Mouse (Mus musculus): Measurements from ENCODE around the gene Fads3. TPM values are rescaled to one million over a fixed set of nuclear protein-coding genes. Genes with fewer than 3 reads are reported as not detected.

Fads3 gene
- polyA plus RNA-seq, 1 experiment from 2014 or later, result 17.9 TPM

- H3K4me2 ChIP-seq, result no peak within 1 kb of the TSS
- no peak within 1 kb of the TSS for H3K27ac ChIP-seq (ENCODE audit: low read depth, low read length)
- no peak within 1 kb of the TSS for H3K9ac ChIP-seq (ENCODE audit: low read depth, low read length)
- no peak within 1 kb of the TSS for H3K4me3 ChIP-seq (ENCODE audit: low read depth, low read length)
- ATAC-seq (replicated peaks; ENCODE audit: insufficient number of reproducible peaks, low FRiP score, low TSS enrichment), result no peak
- no peaks in the 10 kb centered on the region for H3K36me3 ChIP-seq (ENCODE audit: control insufficient read depth, insufficient read depth, low read length)
- 0 out of 2 replicates have a peak, but pooled peaks cover 2% of the 10 kb centered on the region for H3K4me1 ChIP-seq (ENCODE audit: control insufficient read depth, insufficient read depth, low read length)
- no peaks in the 10 kb centered on the region for H3K27me3 ChIP-seq (ENCODE audit: control insufficient read depth, insufficient read depth, low read length)
- WGBS (ENCODE audit: insufficient replicate concordance), result 66% methylated on average over 7 of the region's 7 CpGs
- peaks cover 4% of the 10 kb centered on the region; the same call in 1 of the 2 replicates for H3K9me3 ChIP-seq (replicated peaks; ENCODE audit: control insufficient read depth, low read length)
Measured at GRCm38 (mm10) chr19:10001206-10001969, 40.0 kb upstream of the Fads3 start, which contains the start of the genes Best1 and Rab3il1. Best1 (minus strand) TSS chr19:10001633. Rab3il1 (plus strand) TSS chr19:10001669.

GRCm38 (mm10) chr19:10003696-10004095 lies 37.7 kb upstream of the Fads3 start:
- H3K27me3 ChIP-seq (ENCODE audit: control insufficient read depth, insufficient read depth, low read length), result no peaks in the 10 kb centered on the region
- H3K36me3 ChIP-seq (ENCODE audit: control insufficient read depth, insufficient read depth, low read length), result no peaks in the 10 kb centered on the region
- H3K4me1 ChIP-seq (ENCODE audit: control insufficient read depth, insufficient read depth, low read length), result 0 out of 2 replicates have a peak, but pooled peaks cover 2% of the 10 kb centered on the region
- H3K27ac ChIP-seq (ENCODE audit: low read depth, low read length), result no peak overlapping the region
- H3K9me3 ChIP-seq (replicated peaks; ENCODE audit: control insufficient read depth, low read length), result peaks cover 4% of the 10 kb centered on the region; the same call in 1 of the 2 replicates
- H3K4me3 ChIP-seq (ENCODE audit: low read depth, low read length), result no peak overlapping the region
- 93% methylated on average over 1 of the region's 1 CpGs for WGBS (ENCODE audit: insufficient replicate concordance)
- no peak overlapping the region for H3K9ac ChIP-seq (ENCODE audit: low read depth, low read length)
- H3K4me2 ChIP-seq, result no peak overlapping the region
- ATAC-seq (replicated peaks; ENCODE audit: insufficient number of reproducible peaks, low FRiP score, low TSS enrichment), result no peak

- WGBS (ENCODE audit: insufficient replicate concordance), result 83% methylated on average over 1 of the region's 1 CpGs
- Histone ChIP-seq H3K4me2 (no peak overlapping the region), H3K4me1 (ENCODE audit: control insufficient read depth, insufficient read depth, low read length) (peaks cover 35% of the 10 kb centered on the region), H3K27ac (ENCODE audit: low read depth, low read length) (no peak overlapping the region), H3K4me3 (ENCODE audit: low read depth, low read length) (no peak overlapping the region), H3K36me3 (ENCODE audit: control insufficient read depth, insufficient read depth, low read length) (no peaks in the 10 kb centered on the region), H3K9me3 (replicated peaks; ENCODE audit: control insufficient read depth, low read length) (no peaks in the 10 kb centered on the region), H3K27me3 (ENCODE audit: control insufficient read depth, insufficient read depth, low read length) (no peaks in the 10 kb centered on the region), H3K9ac (ENCODE audit: low read depth, low read length) (no peak overlapping the region)
- ATAC-seq (replicated peaks; ENCODE audit: insufficient number of reproducible peaks, low FRiP score, low TSS enrichment), result no peak
Measured at GRCm38 (mm10) chr19:10011408-10011807, 30.0 kb upstream of the Fads3 start.

GRCm38 (mm10) chr19:10012827-10013278 lies 28.5 kb upstream of the Fads3 start:
- WGBS (ENCODE audit: insufficient replicate concordance), result 15% methylated on average over 6 of the region's 6 CpGs
- Histone ChIP-seq H3K27ac (ENCODE audit: low read depth, low read length) (peak overlapping the region; percentile 94), H3K27me3 (ENCODE audit: control insufficient read depth, insufficient read depth, low read length) (no peaks in the 10 kb centered on the region), H3K4me3 (ENCODE audit: low read depth, low read length) (no peak overlapping the region), H3K4me1 (ENCODE audit: control insufficient read depth, insufficient read depth, low read length) (peaks cover 44% of the 10 kb centered on the region), H3K36me3 (ENCODE audit: control insufficient read depth, insufficient read depth, low read length) (no peaks in the 10 kb centered on the region), H3K9me3 (replicated peaks; ENCODE audit: control insufficient read depth, low read length) (no peaks in the 10 kb centered on the region), H3K4me2 (no peak overlapping the region), H3K9ac (ENCODE audit: low read depth, low read length) (peak overlapping the region; percentile 57; the same call in 1 of the 2 replicates)
- peak; percentile 28 for ATAC-seq (replicated peaks; ENCODE audit: insufficient number of reproducible peaks, low FRiP score, low TSS enrichment)

GRCm38 (mm10) chr19:10013348-10013747 lies 28.0 kb upstream of the Fads3 start:
- Histone ChIP-seq H3K9me3 (replicated peaks; ENCODE audit: control insufficient read depth, low read length) (no peaks in the 10 kb centered on the region), H3K9ac (ENCODE audit: low read depth, low read length) (peak overlapping the region; percentile 57; the same call in 1 of the 2 replicates), H3K27ac (ENCODE audit: low read depth, low read length) (peak overlapping the region; percentile 94), H3K4me2 (peak overlapping the region; percentile 31), H3K36me3 (ENCODE audit: control insufficient read depth, insufficient read depth, low read length) (no peaks in the 10 kb centered on the region), H3K4me1 (ENCODE audit: control insufficient read depth, insufficient read depth, low read length) (peaks cover 46% of the 10 kb centered on the region), H3K4me3 (ENCODE audit: low read depth, low read length) (no peak overlapping the region), H3K27me3 (ENCODE audit: control insufficient read depth, insufficient read depth, low read length) (no peaks in the 10 kb centered on the region)
- ATAC-seq (replicated peaks; ENCODE audit: insufficient number of reproducible peaks, low FRiP score, low TSS enrichment), result no peak
- 18% methylated on average over 3 of the region's 3 CpGs for WGBS (ENCODE audit: insufficient replicate concordance)

GRCm38 (mm10) chr19:10013913-10014312 lies 27.5 kb upstream of the Fads3 start:
- H3K4me3 ChIP-seq (ENCODE audit: low read depth, low read length), result no peak overlapping the region
- H3K4me1 ChIP-seq (ENCODE audit: control insufficient read depth, insufficient read depth, low read length), result peaks cover 51% of the 10 kb centered on the region
- no peaks in the 10 kb centered on the region for H3K9me3 ChIP-seq (replicated peaks; ENCODE audit: control insufficient read depth, low read length)
- ATAC-seq (replicated peaks; ENCODE audit: insufficient number of reproducible peaks, low FRiP score, low TSS enrichment), result peak; percentile 78
- no peaks in the 10 kb centered on the region for H3K27me3 ChIP-seq (ENCODE audit: control insufficient read depth, insufficient read depth, low read length)
- peak overlapping the region; percentile 94 for H3K27ac ChIP-seq (ENCODE audit: low read depth, low read length)
- H3K36me3 ChIP-seq (ENCODE audit: control insufficient read depth, insufficient read depth, low read length), result no peaks in the 10 kb centered on the region
- peak overlapping the region; percentile 52 for H3K4me2 ChIP-seq
- 14% methylated on average over 5 of the region's 5 CpGs for WGBS (ENCODE audit: insufficient replicate concordance)
- H3K9ac ChIP-seq (ENCODE audit: low read depth, low read length), result peak overlapping the region; percentile 16; the same call in 1 of the 2 replicates

GRCm38 (mm10) chr19:10014824-10015223 lies 26.5 kb upstream of the Fads3 start:
- Histone ChIP-seq H3K4me3 (ENCODE audit: low read depth, low read length) (peak overlapping the region; percentile 71), H3K4me1 (ENCODE audit: control insufficient read depth, insufficient read depth, low read length) (peaks cover 60% of the 10 kb centered on the region), H3K9me3 (replicated peaks; ENCODE audit: control insufficient read depth, low read length) (no peaks in the 10 kb centered on the region), H3K9ac (ENCODE audit: low read depth, low read length) (peak overlapping the region; percentile 66), H3K27ac (ENCODE audit: low read depth, low read length) (peak overlapping the region; percentile 94), H3K27me3 (ENCODE audit: control insufficient read depth, insufficient read depth, low read length) (no peaks in the 10 kb centered on the region), H3K4me2 (peak overlapping the region; percentile 98), H3K36me3 (ENCODE audit: control insufficient read depth, insufficient read depth, low read length) (no peaks in the 10 kb centered on the region)
- ATAC-seq (replicated peaks; ENCODE audit: insufficient number of reproducible peaks, low FRiP score, low TSS enrichment), result peak; percentile 39; the same call in 1 of the 2 replicates
- WGBS (ENCODE audit: insufficient replicate concordance), result 43% methylated on average over 13 of the region's 13 CpGs

- Histone ChIP-seq H3K36me3 (ENCODE audit: control insufficient read depth, insufficient read depth, low read length) (no peaks in the 10 kb centered on the region), H3K4me2 (peak overlapping the region; percentile 98), H3K27me3 (ENCODE audit: control insufficient read depth, insufficient read depth, low read length) (no peaks in the 10 kb centered on the region), H3K27ac (ENCODE audit: low read depth, low read length) (peak overlapping the region; percentile 94), H3K9me3 (replicated peaks; ENCODE audit: control insufficient read depth, low read length) (no peaks in the 10 kb centered on the region), H3K4me3 (ENCODE audit: low read depth, low read length) (peak overlapping the region; percentile 71), H3K9ac (ENCODE audit: low read depth, low read length) (peak overlapping the region; percentile 66), H3K4me1 (ENCODE audit: control insufficient read depth, insufficient read depth, low read length) (peaks cover 60% of the 10 kb centered on the region)
- ATAC-seq (replicated peaks; ENCODE audit: insufficient number of reproducible peaks, low FRiP score, low TSS enrichment), result no peak
- 54% methylated on average over 4 of the region's 4 CpGs for WGBS (ENCODE audit: insufficient replicate concordance)
Measured at GRCm38 (mm10) chr19:10015442-10015841, 25.9 kb upstream of the Fads3 start.
